Mouse (Mus musculus): Measurements from ENCODE around the gene Syt7. TPM values are rescaled to one million over a fixed set of nuclear protein-coding genes. Genes with fewer than 3 reads are reported as not detected.
A peak's percentile ranks its signal among the peaks of the same experiment; 100 is the strongest.

Syt7 gene
- total and polyA plus RNA-seq, 2 experiments from 2014 or later: 0.96 to 5.0 TPM

DNA sequence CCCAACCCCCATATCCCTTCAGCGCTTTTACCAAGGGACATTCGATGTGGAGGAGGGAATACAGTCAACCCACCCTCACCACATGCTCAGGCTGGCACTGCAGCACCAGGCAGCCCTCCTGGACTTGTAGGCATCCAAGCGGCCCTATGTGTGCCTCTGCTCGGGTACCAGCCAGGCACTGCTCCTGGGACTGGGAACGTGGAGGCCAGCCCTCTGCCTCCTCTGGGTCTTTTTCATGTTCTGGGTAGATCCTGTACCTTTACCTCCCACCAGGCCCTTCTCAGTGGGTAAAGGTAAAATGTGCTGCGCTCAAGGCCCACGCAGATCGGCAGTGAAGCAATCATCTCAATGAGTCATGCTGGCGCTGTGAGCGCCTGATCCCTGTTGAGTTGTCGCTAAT is 71.0 kb downstream of the Syt7 start:
- ATAC-seq (ENCODE audit: insufficient read depth, low read depth) (no peak), DNase-seq (ENCODE audit: low spot score) (no peak)
- Histone ChIP-seq H3K9ac (replicated peaks; ENCODE audit: low read depth, low read length) (no peak overlapping the region), H3K4me1 (ENCODE audit: control insufficient read depth, insufficient read depth) (no peaks in the 10 kb centered on the region), H3K9me3 (replicated peaks; ENCODE audit: control insufficient read depth, low read length) (no peaks in the 10 kb centered on the region), H3K27ac (ENCODE audit: low read depth) (no peak overlapping the region), H3K4me2 (ENCODE audit: low read depth, low read length) (no peak overlapping the region), H3K36me3 (replicated peaks; ENCODE audit: control insufficient read depth, insufficient read depth, low read length) (no peaks in the 10 kb centered on the region), H3K4me3 (ENCODE audit: low read depth, low read length) (no peak overlapping the region), H3K27me3 (ENCODE audit: control insufficient read depth, insufficient read depth, low read length) (peaks cover 94% of the 10 kb centered on the region)
- WGBS: 48% methylated on average over 11 of the region's 11 CpGs
- no peak for TF ChIP-seq CTCF (IDR thresholded peaks at IDR 0.05; ENCODE audit: low read depth)
- TF ChIP-seq EP300 (IDR thresholded peaks at IDR 0.05; ENCODE audit: low read depth): no peak

DNA sequence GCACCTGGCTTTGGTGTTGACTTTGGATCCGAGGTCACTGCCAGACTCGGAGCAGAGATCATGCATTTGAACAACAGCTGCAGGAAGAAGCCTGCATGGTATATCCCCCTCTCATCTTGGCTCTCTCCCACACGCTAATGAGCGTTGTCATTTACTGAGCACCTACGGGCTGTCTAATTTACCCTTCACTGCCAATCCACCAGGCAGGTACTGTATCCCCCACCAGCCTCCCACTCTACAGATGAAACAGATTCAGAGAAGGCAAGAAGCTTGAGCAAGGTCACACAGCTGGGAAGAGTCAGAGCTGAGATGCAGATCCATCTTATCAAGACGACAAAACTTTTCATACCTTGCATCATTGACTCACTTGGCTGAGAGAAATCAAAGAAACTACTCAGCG is 72.7 kb downstream of the Syt7 start:
- ATAC-seq (ENCODE audit: insufficient read depth, low read depth): no peak
- Histone ChIP-seq H3K9ac (replicated peaks; ENCODE audit: low read depth, low read length) (no peak overlapping the region), H3K4me3 (ENCODE audit: low read depth, low read length) (no peak overlapping the region), H3K27me3 (ENCODE audit: control insufficient read depth, insufficient read depth, low read length) (peaks cover 85% of the 10 kb centered on the region), H3K4me2 (ENCODE audit: low read depth, low read length) (no peak overlapping the region), H3K27ac (ENCODE audit: low read depth) (no peak overlapping the region), H3K9me3 (replicated peaks; ENCODE audit: control insufficient read depth, low read length) (no peaks in the 10 kb centered on the region), H3K4me1 (ENCODE audit: control insufficient read depth, insufficient read depth) (no peaks in the 10 kb centered on the region), H3K36me3 (replicated peaks; ENCODE audit: control insufficient read depth, insufficient read depth, low read length) (no peaks in the 10 kb centered on the region)
- TF ChIP-seq CTCF (IDR thresholded peaks at IDR 0.05; ENCODE audit: low read depth) (no peak), EP300 (IDR thresholded peaks at IDR 0.05; ENCODE audit: low read depth) (no peak)
- 35% methylated on average over 7 of the region's 7 CpGs for WGBS
- DNase-seq (ENCODE audit: low spot score): no peak

DNA sequence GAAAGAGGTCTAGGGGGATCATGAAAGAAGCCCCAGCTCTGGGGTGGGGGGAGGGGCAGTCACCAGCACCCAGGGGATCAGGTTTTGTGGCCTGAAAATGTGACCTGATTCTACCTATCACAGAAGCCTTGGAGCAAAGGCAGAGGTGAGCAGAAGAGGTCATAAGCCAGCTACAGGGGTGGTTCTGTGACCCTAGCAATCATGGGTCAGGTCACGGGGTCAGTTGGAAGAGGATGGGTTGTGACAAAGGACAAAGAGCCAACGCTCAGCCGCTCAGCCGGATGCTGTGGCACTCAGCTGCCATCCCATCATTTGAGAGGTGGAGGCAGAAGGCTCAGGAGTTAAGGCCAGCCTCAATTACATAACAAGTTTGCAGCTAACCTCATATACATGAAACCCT is 75.5 kb downstream of the Syt7 start:
- 48% methylated on average over 4 of the region's 4 CpGs for WGBS
- Histone ChIP-seq H3K4me2 (ENCODE audit: low read depth, low read length) (no peak overlapping the region), H3K36me3 (replicated peaks; ENCODE audit: control insufficient read depth, insufficient read depth, low read length) (no peaks in the 10 kb centered on the region), H3K27ac (ENCODE audit: low read depth) (no peak overlapping the region), H3K4me3 (ENCODE audit: low read depth, low read length) (no peak overlapping the region), H3K9ac (replicated peaks; ENCODE audit: low read depth, low read length) (no peak overlapping the region), H3K4me1 (ENCODE audit: control insufficient read depth, insufficient read depth) (no peaks in the 10 kb centered on the region), H3K27me3 (ENCODE audit: control insufficient read depth, insufficient read depth, low read length) (peaks cover 60% of the 10 kb centered on the region), H3K9me3 (replicated peaks; ENCODE audit: control insufficient read depth, low read length) (no peaks in the 10 kb centered on the region)
- TF ChIP-seq EP300 (IDR thresholded peaks at IDR 0.05; ENCODE audit: low read depth): no peak
- no peak for TF ChIP-seq CTCF (IDR thresholded peaks at IDR 0.05; ENCODE audit: low read depth)
- DNase-seq (ENCODE audit: low spot score) (no peak), ATAC-seq (ENCODE audit: insufficient read depth, low read depth) (no peak)

DNA sequence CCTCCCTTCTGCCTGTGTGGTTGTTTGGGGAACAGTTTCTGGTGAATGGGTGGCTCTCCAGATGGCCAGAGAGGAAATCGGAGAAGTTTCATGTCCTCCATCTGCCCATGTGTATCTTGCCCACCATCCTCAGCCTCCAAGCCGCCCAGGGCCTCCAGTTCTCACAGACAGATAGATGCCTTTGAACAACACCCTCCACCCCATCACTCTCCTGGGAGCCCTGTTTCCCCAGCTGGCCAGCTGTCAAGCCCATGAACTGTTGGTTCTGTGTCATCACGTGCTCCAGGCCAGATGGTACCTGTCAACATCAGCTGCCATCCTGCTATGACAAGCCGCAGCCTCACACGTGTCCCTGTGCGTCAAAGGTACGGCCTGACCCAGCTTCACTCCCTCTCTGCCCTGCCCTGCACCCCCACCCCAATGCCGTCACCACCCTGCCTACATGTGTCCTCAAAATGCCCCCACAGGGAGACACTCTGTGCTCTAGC is 80.3 kb downstream of the Syt7 start:
- peak; percentile 87 for ATAC-seq (ENCODE audit: insufficient read depth, low read depth)
- peaks cover 17% of the 10 kb centered on the region for H3K27me3 ChIP-seq (ENCODE audit: control insufficient read depth, insufficient read depth, low read length)
- no peak for DNase-seq (ENCODE audit: low spot score)

DNA sequence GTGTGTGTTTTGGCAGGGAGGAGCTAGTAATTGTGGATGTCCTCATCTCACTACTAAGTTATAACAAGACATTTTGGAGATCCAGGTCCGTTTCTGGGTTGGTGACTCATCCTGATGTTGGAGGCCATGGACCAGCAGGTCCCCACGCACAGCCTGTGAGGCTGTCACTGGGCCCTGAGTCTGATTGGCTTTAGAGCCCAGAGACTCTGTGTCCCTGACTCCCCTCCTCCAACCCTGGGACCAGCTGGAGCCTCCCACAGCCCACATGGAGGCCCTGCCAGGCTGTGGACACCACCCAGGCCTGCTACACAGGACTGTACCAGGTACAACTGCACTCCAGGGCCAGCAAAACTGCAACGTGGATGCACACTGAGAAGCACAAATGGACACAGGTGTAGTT is 84.1 kb downstream of the Syt7 start:
- Histone ChIP-seq H3K27ac (ENCODE audit: low read depth) (no peak overlapping the region), H3K36me3 (replicated peaks; ENCODE audit: control insufficient read depth, insufficient read depth, low read length) (no peaks in the 10 kb centered on the region), H3K9ac (replicated peaks; ENCODE audit: low read depth, low read length) (no peak overlapping the region), H3K9me3 (replicated peaks; ENCODE audit: control insufficient read depth, low read length) (no peaks in the 10 kb centered on the region), H3K4me2 (ENCODE audit: low read depth, low read length) (no peak overlapping the region), H3K4me3 (ENCODE audit: low read depth, low read length) (no peak overlapping the region), H3K4me1 (ENCODE audit: control insufficient read depth, insufficient read depth) (no peaks in the 10 kb centered on the region), H3K27me3 (ENCODE audit: control insufficient read depth, insufficient read depth, low read length) (peaks cover 18% of the 10 kb centered on the region)
- no peak for DNase-seq (ENCODE audit: low spot score)
- 64% methylated on average over 3 of the region's 3 CpGs for WGBS
- no peak for TF ChIP-seq EP300 (IDR thresholded peaks at IDR 0.05; ENCODE audit: low read depth)
- no peak for ATAC-seq (ENCODE audit: insufficient read depth, low read depth)

More for the DNA sequence above, 80.3 kb downstream of the Syt7 start:
- H3K9me3 ChIP-seq (replicated peaks; ENCODE audit: control insufficient read depth, low read length): no peaks in the 10 kb centered on the region
- H3K4me3 ChIP-seq (ENCODE audit: low read depth, low read length): no peak overlapping the region
- no peak overlapping the region for H3K27ac ChIP-seq (ENCODE audit: low read depth)
- 31% methylated on average over 8 of the region's 8 CpGs for WGBS
- H3K4me2 ChIP-seq (ENCODE audit: low read depth, low read length): no peak overlapping the region
- no peaks in the 10 kb centered on the region for H3K4me1 ChIP-seq (ENCODE audit: control insufficient read depth, insufficient read depth)
- TF ChIP-seq EP300 (IDR thresholded peaks at IDR 0.05; ENCODE audit: low read depth): peak; percentile 70; the same call in 1 of the 2 replicates
- no peak for TF ChIP-seq CTCF (IDR thresholded peaks at IDR 0.05; ENCODE audit: low read depth)
- H3K9ac ChIP-seq (replicated peaks; ENCODE audit: low read depth, low read length): no peak overlapping the region
- no peaks in the 10 kb centered on the region for H3K36me3 ChIP-seq (replicated peaks; ENCODE audit: control insufficient read depth, insufficient read depth, low read length)

DNA sequence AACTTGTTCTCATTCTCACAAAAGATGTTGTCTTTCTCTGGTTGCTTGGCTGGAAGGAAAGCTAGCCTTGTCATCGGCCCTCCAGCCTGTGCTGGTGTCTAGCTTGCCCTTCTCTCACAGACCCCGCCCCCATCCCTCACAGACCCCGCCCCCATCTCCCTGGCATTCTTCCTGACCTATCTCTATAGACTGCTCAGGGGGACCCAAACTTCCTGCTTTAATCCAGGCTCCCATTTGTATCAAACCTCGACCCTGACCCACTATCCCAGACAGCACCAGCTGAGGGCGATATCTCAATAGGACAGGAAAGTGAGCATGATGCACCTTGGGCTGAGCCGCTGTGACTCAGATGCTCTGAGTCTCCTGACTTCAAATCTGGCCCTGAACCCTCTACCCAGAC is 84.9 kb downstream of the Syt7 start:
- Histone ChIP-seq H3K27me3 (ENCODE audit: control insufficient read depth, insufficient read depth, low read length) (peaks cover 26% of the 10 kb centered on the region), H3K27ac (ENCODE audit: low read depth) (no peak overlapping the region), H3K4me1 (ENCODE audit: control insufficient read depth, insufficient read depth) (no peaks in the 10 kb centered on the region), H3K4me2 (ENCODE audit: low read depth, low read length) (no peak overlapping the region), H3K9me3 (replicated peaks; ENCODE audit: control insufficient read depth, low read length) (no peaks in the 10 kb centered on the region), H3K36me3 (replicated peaks; ENCODE audit: control insufficient read depth, insufficient read depth, low read length) (no peaks in the 10 kb centered on the region), H3K9ac (replicated peaks; ENCODE audit: low read depth, low read length) (no peak overlapping the region), H3K4me3 (ENCODE audit: low read depth, low read length) (no peak overlapping the region)
- no peak for TF ChIP-seq CTCF (IDR thresholded peaks at IDR 0.05; ENCODE audit: low read depth)
- no peak for TF ChIP-seq EP300 (IDR thresholded peaks at IDR 0.05; ENCODE audit: low read depth)
- DNase-seq (ENCODE audit: low spot score) (no peak), ATAC-seq (ENCODE audit: insufficient read depth, low read depth) (no peak)
- 19% methylated on average over 6 of the region's 6 CpGs for WGBS

Data from heart, postnatal 0 days (tissue).